ENCODE assay signal across 22 mouse cellular contexts in the genomic region with DNA sequence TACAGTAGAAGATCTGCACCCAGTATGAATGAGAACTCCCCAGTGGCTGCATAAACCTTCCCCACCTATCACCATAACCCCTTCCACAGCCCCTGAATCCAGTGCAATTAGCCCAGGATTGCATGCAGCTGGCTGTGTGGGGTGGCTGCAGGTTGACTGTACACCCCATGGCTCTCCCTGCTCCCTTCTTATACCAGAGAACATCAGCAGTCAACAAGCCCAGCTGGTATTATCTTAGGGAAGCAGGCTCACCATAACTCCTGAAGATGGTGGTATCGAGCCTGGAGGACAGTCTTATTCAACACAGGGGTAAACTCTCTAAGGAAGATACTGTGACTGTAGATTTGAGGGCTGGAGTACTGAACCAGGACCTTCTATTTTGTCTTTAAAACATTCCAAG. TPM values are rescaled to one million over a fixed set of nuclear protein-coding genes. Genes with fewer than 3 reads are reported as not detected.
"Had no signal": no experiment of that assay in that cellular context is flagged by ENCODE, and none has a peak within 500 bp of the region (broad histone marks: within the 10 kb centered on the region; RNA-seq: fewer than 3 reads in every experiment).

No protein-coding gene starts in this region.

- H3K9me3 ChIP-seq: intestine, embryonic 15.5 days; limb, embryonic 13.5 days; liver, embryonic 15.5 days; midbrain, embryonic 10.5 days; neural tube, embryonic 15.5 days had no signal

- H3K27me3 ChIP-seq: intestine, embryonic 15.5 days; limb, embryonic 13.5 days; liver, embryonic 15.5 days; neural tube, embryonic 15.5 days had no signal

- ATAC-seq: intestine, embryonic 15.5 days had no signal

- H3K9ac ChIP-seq: intestine, embryonic 15.5 days; limb, embryonic 13.5 days; liver, embryonic 15.5 days; lung, embryonic 14.5 days; neural tube, embryonic 15.5 days had no signal

- H3K36me3 ChIP-seq: intestine, embryonic 15.5 days; limb, embryonic 13.5 days; liver, embryonic 15.5 days; midbrain, embryonic 10.5 days; neural tube, embryonic 15.5 days had no signal

- H3K4me1 ChIP-seq: intestine, embryonic 15.5 days; midbrain, embryonic 10.5 days; neural tube, embryonic 15.5 days had no signal

- H3K4me2 ChIP-seq: intestine, embryonic 15.5 days; limb, embryonic 13.5 days; liver, embryonic 15.5 days; lung, embryonic 14.5 days; neural tube, embryonic 15.5 days had no signal

- DNase-seq: kidney, postnatal 25 days; layer of hippocampus, adult 9-11 months; layer of hippocampus, postnatal 36 days; lung, embryonic 14.5 days; lung, postnatal 10 days; lung, postnatal 4 days; midbrain, embryonic 14.5 days; right cerebral cortex, postnatal 4 days; spleen, adult 18-20 months; thymus, adult 2 months; thymus, postnatal 36 days had no signal

- H3K27ac ChIP-seq: intestine, embryonic 15.5 days; limb, embryonic 13.5 days; liver, embryonic 15.5 days; midbrain, embryonic 10.5 days; neural tube, embryonic 15.5 days had no signal

- H3K4me3 ChIP-seq: intestine, embryonic 15.5 days; limb, embryonic 13.5 days; liver, embryonic 15.5 days; midbrain, embryonic 10.5 days; myocyte; neural tube, embryonic 15.5 days had no signal

RNA-seq across cellular contexts. Expression of a gene that starts 12.1 kb away (rescaled TPM):
- total RNA-seq: layer of hippocampus, postnatal 36 days; left cerebral cortex, postnatal 36 days had no signal
- polyA plus RNA-seq: intestine, embryonic 15.5 days; kidney, adult 2 months; kidney, embryonic 16.5 days; limb, embryonic 13.5 days; liver, embryonic 15.5 days; lung, embryonic 14.5 days; midbrain, embryonic 10.5 days; midbrain, embryonic 14.5 days; myocyte; neural tube, embryonic 11.5 days; neural tube, embryonic 15.5 days; stomach, embryonic 14.5 days; thymus, adult 2 months had no signal
